Mouse (Mus musculus) ES-Bruce4 (cell line): ENCODE results near the gene Emp3.

ENCODE experiments used
- CTCF ChIP-seq: IDR thresholded peaks from one replicate; pipeline ENCODE4 v1.8.1; 2011; ENCODE audit warnings: low read depth, low read length
- POLR2A ChIP-seq: IDR thresholded peaks from one replicate; pipeline ENCODE4 v1.8.1; 2011; ENCODE audit warnings: low read length; ENCODE audit not compliant: insufficient read depth

DNA sequence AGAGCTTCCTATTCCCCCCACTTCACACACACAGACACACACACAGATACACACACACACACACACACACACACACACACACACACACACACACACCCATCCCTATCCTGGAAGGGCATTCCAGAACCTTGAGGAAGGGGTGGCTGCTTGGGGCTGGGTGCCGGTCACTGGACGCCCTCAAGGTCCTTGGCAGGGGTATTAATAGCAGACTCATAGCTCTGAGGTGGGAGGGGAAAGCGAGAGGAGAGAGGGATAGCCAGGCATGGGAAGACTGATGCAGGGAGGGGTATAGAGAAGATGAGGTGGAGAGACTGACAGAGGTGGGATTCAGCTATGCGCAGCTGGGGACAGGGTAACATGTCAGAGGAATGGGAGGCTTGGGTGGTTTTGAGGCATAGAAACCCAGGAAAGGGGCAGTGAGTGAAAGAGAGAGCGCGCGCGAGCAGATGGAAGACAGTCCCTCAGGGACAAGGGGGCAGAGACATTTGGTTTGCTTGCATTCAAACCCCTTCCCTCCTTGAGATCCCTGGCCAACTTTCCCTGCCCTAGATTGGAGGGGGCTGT lies 52.0 kb downstream of the Emp3 start:
- TF ChIP-seq CTCF (no peak), POLR2A (no peak)
